Mouse (Mus musculus): ENCODE results near the gene Grhl1.

GRCm38 (mm10) chr12:24619436-24619835 lies 47.4 kb downstream of the Grhl1 start:
- no peak for TF ChIP-seq CTCF (IDR thresholded peaks at IDR 0.05; ENCODE audit: insufficient read depth, low read depth, low read length)
- TF ChIP-seq POLR2A (IDR thresholded peaks at IDR 0.05; ENCODE audit: insufficient read depth, low read depth, low read length), result no peak

Data from olfactory bulb, adult 2 months (tissue).